Comparison of ENCODE assay signal across 15 mouse cellular contexts in the genomic region with DNA sequence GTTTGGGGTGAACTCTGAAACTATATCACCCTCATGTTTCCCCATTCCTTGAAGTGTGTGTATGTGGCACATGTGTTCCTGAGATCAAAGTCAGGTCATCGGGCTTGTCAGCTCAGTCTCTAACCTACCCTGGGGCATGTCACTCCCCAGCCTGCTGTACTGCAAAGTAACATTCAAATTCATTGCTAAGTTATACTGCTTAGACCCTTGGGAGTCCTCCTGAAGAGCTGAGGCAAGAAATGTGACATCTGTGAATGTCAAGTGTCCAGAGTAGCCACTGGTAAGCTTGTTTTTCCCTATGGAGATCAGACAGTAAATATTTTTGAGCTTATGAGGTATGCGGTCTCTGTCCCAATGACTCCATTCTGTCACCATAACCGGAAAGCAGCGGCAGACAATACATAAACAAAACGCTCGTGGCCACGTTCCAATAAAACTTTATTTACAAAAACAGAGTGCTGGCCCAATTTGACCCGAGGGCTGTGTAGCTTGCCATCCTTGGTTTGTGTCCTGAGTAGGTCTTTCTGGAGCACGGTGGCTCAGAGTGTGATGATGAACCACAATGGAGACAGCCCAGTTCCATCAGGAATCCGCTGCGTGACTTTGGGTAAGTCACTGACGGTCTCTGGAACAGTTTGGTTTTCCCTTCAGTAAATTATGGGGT.
"Had no signal": no experiment of that assay in that cellular context is flagged by ENCODE, and none has a peak within 500 bp of the region (broad histone marks: within the 10 kb centered on the region; RNA-seq: fewer than 3 reads in every experiment).

No protein-coding gene starts in this region.

- H3K36me3 ChIP-seq: limb, embryonic 15.5 days; liver, embryonic 12.5 days; midbrain, embryonic 13.5 days; neural tube, embryonic 15.5 days had no signal

- ATAC-seq: intestine, postnatal 0 days; liver, embryonic 12.5 days; midbrain, embryonic 13.5 days had no signal

- H3K27me3 ChIP-seq: limb, embryonic 15.5 days; liver, embryonic 12.5 days; midbrain, embryonic 13.5 days; neural tube, embryonic 15.5 days had no signal

- DNase-seq: kidney, adult 9 months; kidney, postnatal 36 days; layer of hippocampus, adult 9-11 months; layer of hippocampus, postnatal 36 days; right cerebral cortex, adult 18-20 months; right cerebral cortex, postnatal 25 days; thymus, adult 18-20 months; thymus, postnatal 14 days had no signal

- H3K4me2 ChIP-seq: limb, embryonic 15.5 days; liver, embryonic 12.5 days; midbrain, embryonic 13.5 days; neural tube, embryonic 15.5 days had no signal

- H3K27ac ChIP-seq: kidney, postnatal 0 days; limb, embryonic 15.5 days; liver, embryonic 12.5 days; midbrain, embryonic 13.5 days; neural tube, embryonic 15.5 days had no signal

- H3K4me3 ChIP-seq: limb, embryonic 15.5 days; liver, embryonic 12.5 days; midbrain, embryonic 13.5 days; myocyte; neural tube, embryonic 15.5 days had no signal

- H3K9me3 ChIP-seq: limb, embryonic 15.5 days; liver, embryonic 12.5 days; midbrain, embryonic 13.5 days had no signal

- H3K4me1 ChIP-seq: liver, embryonic 12.5 days; midbrain, embryonic 13.5 days; neural tube, embryonic 15.5 days had no signal

- H3K9ac ChIP-seq: limb, embryonic 15.5 days; liver, embryonic 12.5 days; midbrain, embryonic 13.5 days; neural tube, embryonic 15.5 days had no signal
